Mouse (Mus musculus) kidney, adult 10 weeks (tissue): ENCODE measurements around the gene Olfr213. TPM values are rescaled to one million over a fixed set of nuclear protein-coding genes. Genes with fewer than 3 reads are reported as not detected.

Experiments
- polyA plus RNA-seq: library from polyadenylated mRNA; stranded (reverse); fragments of 350-450 nt; fragmentation: Illumina TruSeq; extraction: RNeasy Lipid Tissue Mini Kit (QIAGEN cat#74804); gene quantifications from one replicate; pipeline ENCODE4 v1.2.3, GENCODE M21; 2014; ENCODE audit warnings: low read depth, low replicate concordance

The Olfr213 gene
- polyA plus RNA-seq = not detected

DNA sequence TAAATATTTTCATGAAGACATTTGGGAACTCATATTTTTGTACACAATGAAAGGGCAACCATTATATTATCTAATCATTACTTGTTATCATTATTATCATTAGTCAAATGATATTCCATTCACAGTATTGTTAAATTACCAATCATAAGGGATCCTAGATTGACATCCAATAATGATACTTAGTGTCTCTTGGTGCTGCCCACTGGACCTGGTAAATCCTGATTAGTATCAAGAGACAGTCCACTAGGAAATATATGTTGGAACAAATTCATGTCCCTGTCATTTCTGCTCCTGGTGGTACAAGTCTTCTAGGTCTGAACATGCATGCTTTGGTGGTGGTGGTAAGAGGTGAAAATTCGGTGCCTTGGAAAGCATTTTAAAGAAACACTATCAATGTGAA lies at the start of gene Olfr213:
Olfr213 (plus strand) TSS at position 301 of the 400 bp plus-strand sequence.

GRCm38 (mm10) chr6:116488791-116489190 lies 49.5 kb upstream of the Olfr213 start, which contains the start of gene Olfr211:
TSS of gene Olfr211 (plus strand) at chr6:116489091.

DNA sequence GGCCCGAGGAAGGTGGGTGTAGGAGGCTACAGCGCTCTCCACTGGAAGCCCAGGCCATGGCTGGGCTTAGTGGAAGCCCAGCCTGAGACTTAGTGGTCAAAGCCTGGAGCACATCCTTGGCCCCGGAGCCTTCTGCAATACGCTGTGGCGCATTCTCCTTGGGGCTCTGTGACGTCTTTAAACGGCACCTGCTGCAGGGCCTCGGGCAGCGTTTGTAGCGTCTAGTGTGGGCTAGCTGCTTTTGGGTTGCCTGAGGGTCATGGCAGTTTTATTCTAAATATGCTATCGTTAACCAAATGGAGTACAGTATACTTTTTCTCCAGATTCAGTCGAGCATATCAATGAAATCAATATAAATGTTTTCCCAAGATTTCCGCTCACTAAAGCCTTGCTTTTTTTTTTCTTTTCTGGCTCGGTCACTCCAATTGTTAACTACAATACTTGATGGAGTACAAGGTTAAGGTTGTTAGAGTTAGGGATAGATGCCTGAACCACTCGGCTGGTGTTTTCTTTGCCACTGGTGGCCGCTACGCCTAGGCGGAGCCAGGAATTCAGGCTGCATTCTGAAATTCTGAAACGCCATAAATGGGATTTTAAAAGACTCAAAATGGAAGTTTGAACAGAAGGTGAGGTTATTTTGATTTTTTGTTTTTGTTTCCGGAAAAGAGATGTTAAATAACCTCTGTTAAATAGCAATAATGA lies 31.8 kb upstream of the Olfr213 start, which contains the start of gene Olfr212:
Olfr212 (plus strand) TSS at position 215 of the 702 bp plus-strand sequence.

DNA sequence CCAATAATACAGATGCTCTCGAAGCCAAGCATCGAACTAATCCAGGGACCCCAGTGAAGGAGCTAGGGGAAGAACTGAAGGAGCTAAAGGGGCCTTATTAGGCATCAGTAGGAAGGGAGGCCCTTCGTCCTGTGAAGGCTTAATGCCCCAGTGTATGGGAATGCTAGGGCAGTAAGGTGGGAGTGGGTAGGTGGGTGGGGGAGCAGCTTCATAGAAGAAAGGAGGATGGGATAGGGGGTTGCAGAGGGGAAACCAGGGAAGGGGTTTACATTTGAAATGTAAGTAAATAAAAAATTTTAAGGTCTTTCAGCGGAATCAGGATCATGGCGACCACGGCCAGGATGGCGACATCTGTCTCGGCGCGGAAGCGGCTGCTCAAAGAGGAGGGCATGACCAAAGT lies 12.6 kb downstream of the Olfr213 start, which contains the start of gene Gm5580:
Gm5580 (plus strand) TSS at position 301 of the 400 bp plus-strand sequence.

DNA sequence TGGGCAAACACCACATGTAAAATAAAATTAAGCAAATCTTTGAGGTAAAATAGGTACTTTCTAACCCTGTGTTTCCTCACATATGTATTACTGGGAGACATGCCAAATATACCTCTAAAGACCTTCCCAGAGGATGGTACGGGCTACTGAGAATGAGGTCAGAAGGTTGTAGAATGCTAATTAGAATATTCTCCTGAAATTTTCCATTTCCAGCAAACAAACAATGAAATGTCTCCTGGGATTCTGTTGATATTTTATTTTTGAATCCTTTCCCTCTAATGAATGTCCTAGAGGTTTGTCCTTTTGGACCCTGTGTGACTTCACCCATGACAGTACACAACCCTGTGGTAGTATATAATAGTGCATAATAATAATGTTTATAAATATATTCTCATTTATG lies 15.7 kb downstream of the Olfr213 start, which contains the start of gene Olfr214:
Olfr214 (plus strand) TSS at position 301 of the 400 bp plus-strand sequence.

DNA sequence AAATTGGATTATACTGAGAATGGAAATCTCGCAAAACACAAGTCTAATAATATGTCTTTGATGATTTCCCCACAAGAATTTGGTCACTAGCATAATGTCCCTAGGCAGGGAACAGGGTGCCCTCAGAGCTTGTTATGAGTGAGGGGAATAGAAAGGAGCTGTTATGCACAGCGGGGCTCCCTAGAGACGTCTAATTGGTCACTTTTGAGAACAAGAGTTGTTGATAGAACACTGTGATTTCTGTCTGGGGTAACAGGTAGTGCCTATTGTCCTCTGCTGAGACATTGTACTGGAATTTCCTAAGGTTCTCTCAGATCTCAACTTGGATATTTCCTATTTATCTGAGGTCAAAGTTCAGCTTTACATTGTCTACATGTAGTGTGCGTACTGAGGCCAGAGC lies 45.8 kb downstream of the Olfr213 start, which contains the start of gene Olfr215:
Olfr215 (minus strand) TSS at position 101 of the 400 bp plus-strand sequence.

Other genes starting within 250 kb of the Olfr213 start
- gene March8, start 200.4 kb upstream of the Olfr213 start, polyA plus RNA-seq = 195 TPM
- 0.57 TPM for gene Alox5, start 77.3 kb upstream of the Olfr213 start, polyA plus RNA-seq
- not detected for gene Olfr211, start 49.4 kb upstream of the Olfr213 start, polyA plus RNA-seq
- gene Olfr212, start 31.9 kb upstream of the Olfr213 start, polyA plus RNA-seq = not detected
- gene Gm5580, start 12.7 kb downstream of the Olfr213 start, polyA plus RNA-seq = not detected
- not detected for gene Olfr214, start 15.8 kb downstream of the Olfr213 start, polyA plus RNA-seq
- not detected for gene Olfr215, start 45.7 kb downstream of the Olfr213 start, polyA plus RNA-seq
- gene Zfp422, start 90.5 kb downstream of the Olfr213 start, polyA plus RNA-seq = 68.3 TPM
- gene Depp1, start 112.2 kb downstream of the Olfr213 start, polyA plus RNA-seq = 1.2 TPM
- 2.0 TPM for gene Rassf4, start 135.5 kb downstream of the Olfr213 start, polyA plus RNA-seq
- gene Tmem72, start 178.5 kb downstream of the Olfr213 start, polyA plus RNA-seq = 24.4 TPM